Mouse (Mus musculus): ENCODE data around the gene Gcgr.

DNA sequence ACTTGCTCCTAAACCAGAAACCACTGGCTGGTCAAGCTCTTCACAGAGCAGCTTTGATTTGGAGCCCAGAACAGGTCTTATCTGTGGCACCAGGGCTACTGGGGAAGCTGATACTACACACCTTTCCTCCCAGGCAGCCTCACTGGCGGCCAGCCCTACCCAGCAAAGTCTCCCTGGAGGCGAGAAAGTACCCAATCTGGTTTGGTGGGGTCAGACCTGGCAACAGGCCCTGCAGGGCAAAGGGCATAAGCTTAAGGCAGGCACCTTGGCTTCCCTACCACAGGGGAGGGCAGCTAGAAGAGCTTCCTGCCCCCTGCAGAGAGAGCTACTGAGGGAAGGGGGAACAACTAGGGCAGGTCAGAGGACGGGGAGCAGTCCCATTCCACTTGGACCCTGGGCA, 30.1 kb upstream of the Gcgr start:
- no peak for TF ChIP-seq CTCF (IDR thresholded peaks at IDR 0.05)
- no peak for TF ChIP-seq EP300 (IDR thresholded peaks at IDR 0.05)

Data from lung, postnatal 0 days (tissue).